Mouse (Mus musculus) embryonic facial prominence, embryonic 12.5 days (tissue): Measurements from ENCODE around the gene Map2. TPM values are rescaled to one million over a fixed set of nuclear protein-coding genes. Genes with fewer than 3 reads are reported as not detected.

ENCODE experiments used
- ATAC-seq: fragments of 200-750 bp; cut with Nextera tagmentation; 2 replicates; pipeline ENCODE4 v1.8.0; 2017; ENCODE audit not compliant: insufficient number of reproducible peaks, insufficient read depth, low FRiP score, low TSS enrichment
- H3K27ac ChIP-seq: fragments of 300-500 bp; sonication (generic); 2 replicates; pipeline ENCODE4 v1.5.1; 2016; ENCODE audit warnings: mild to moderate bottlenecking
- H3K27me3 ChIP-seq: fragments of 300-500 bp; sonication (generic); 2 replicates; pipeline ENCODE4 v1.6.1; 2016; ENCODE audit warnings: mild to moderate bottlenecking, moderate library complexity
- H3K36me3 ChIP-seq: fragments of 300-500 bp; sonication (generic); 2 replicates; pipeline ENCODE4 v1.6.1; 2016; ENCODE audit warnings: mild to moderate bottlenecking
- H3K4me1 ChIP-seq: fragments of 300-500 bp; sonication (generic); 2 replicates; pipeline ENCODE4 v1.6.1; 2016
- H3K4me2 ChIP-seq: fragments of 300-500 bp; sonication (generic); replicated peaks from 2 replicates; pipeline ENCODE4 v1.6.1; 2016; ENCODE audit warnings: mild to moderate bottlenecking, moderate library complexity
- H3K4me3 ChIP-seq: fragments of 300-500 bp; sonication (generic); 2 replicates; pipeline ENCODE4 v1.5.1; 2016; ENCODE audit warnings: mild to moderate bottlenecking
- H3K9ac ChIP-seq: fragments of 300-500 bp; sonication (generic); 2 replicates; pipeline ENCODE4 v1.6.1; 2016; ENCODE audit warnings: mild to moderate bottlenecking, moderate library complexity
- H3K9me3 ChIP-seq: fragments of 300-500 bp; sonication (generic); 2 replicates; pipeline ENCODE4 v1.6.1; 2016; ENCODE audit warnings: mild to moderate bottlenecking, moderate library complexity
- WGBS: fragments of 180-500 bp; shearing (Covaris S2); methylation state at CpG from one replicate; pipeline ENCODE4 v1.1.7; 2016; 5-methylcytosine and 5-hydroxymethylcytosine counted together
- polyA plus RNA-seq: library from polyadenylated mRNA; unstranded; fragments of >200 nt; fragmentation: Nextera tagmentation; extraction: Ambion mirVana; gene quantifications from 2 replicates; pipeline ENCODE4 v1.2.1, GENCODE M21; 2016

Gene Map2
- polyA plus RNA-seq, 1 experiment from 2014 or later, result 34.7 TPM

DNA sequence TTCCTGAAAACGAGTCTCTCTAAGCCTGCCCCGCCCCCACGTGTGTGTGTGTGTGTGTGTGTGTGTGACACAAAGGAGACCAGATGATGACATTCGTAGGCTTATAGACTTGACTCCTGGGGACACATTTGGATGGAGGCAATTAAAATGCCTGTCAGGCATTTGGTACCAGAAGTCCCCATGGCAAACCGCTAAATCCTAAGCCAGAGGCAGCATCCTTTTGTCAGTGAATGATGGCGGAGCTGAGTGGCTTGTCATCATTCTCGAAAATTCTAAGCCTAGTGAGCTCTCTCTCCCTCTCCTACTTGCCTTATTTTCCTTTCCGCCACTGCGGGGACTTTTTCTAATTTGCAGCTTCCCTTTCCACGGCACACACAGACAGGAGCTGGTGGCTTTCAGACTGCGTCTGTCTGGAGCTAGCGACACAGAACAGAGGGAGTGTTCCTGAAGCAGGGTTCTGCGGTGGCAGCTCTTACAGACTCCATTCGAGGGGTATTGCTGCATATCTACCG is 146.6 kb downstream of the Map2 start:
- Histone ChIP-seq H3K27ac (peak overlapping the region; percentile 54; the same call in 1 of the 2 replicates), H3K9ac (no peak overlapping the region), H3K36me3 (no peaks in the 10 kb centered on the region), H3K27me3 (no peaks in the 10 kb centered on the region), H3K4me2 (peak overlapping the region; percentile 40), H3K4me3 (peak overlapping the region; percentile 19; the same call in 1 of the 2 replicates), H3K9me3 (no peaks in the 10 kb centered on the region), H3K4me1 (0 out of 2 replicates have a peak, but pooled peaks cover 9% of the 10 kb centered on the region)
- WGBS, result 43% methylated on average over 15 of the region's 15 CpGs
- no peak for ATAC-seq

DNA sequence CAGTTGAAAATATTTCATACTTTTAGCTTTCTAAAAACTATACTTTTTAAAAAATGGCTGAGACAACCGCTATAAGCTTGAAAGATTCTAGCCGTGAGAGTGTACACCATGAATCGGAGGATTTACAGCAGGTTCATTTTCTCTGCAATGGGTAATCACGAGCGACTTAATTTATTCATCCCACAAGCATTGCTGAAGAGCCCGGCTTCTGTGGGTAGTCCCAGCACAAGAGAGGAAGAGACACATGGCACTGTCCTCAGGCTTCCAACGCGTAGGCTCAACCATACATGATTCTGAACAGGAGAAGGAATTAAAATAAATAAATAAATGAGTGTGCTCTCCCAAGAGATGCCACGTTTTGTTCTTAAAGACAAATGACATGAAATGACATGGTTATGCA is 148.4 kb downstream of the Map2 start:
- Histone ChIP-seq H3K36me3 (no peaks in the 10 kb centered on the region), H3K9ac (no peak overlapping the region), H3K4me2 (no peak overlapping the region), H3K9me3 (no peaks in the 10 kb centered on the region), H3K27me3 (no peaks in the 10 kb centered on the region), H3K27ac (no peak overlapping the region), H3K4me3 (no peak overlapping the region), H3K4me1 (0 out of 2 replicates have a peak, but pooled peaks cover 9% of the 10 kb centered on the region)
- ATAC-seq, result no peak
- 82% methylated on average over 9 of the region's 9 CpGs for WGBS

DNA sequence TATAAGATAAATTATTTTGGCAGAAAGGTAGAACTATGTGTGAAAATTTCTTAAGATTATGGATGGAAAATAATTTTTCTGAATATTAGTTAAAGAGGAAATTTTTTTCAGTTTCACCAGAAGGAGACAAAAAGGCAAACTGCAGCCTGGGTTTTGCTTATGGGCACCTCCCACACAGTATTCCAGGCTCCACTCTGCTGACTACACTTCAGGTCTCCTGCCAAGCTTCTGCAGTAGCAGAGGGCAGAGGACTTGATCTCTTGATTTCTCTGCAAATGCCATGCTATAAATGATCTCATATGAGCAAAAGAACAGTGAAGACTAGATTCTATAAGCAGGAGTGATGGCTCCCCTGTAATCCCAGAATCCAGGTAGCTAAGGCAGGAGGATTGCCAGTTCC is 149.9 kb downstream of the Map2 start:
- H3K4me3 ChIP-seq, result no peak overlapping the region
- H3K27ac ChIP-seq, result no peak overlapping the region
- no peak for ATAC-seq
- H3K36me3 ChIP-seq, result no peaks in the 10 kb centered on the region
- H3K4me1 ChIP-seq, result 0 out of 2 replicates have a peak, but pooled peaks cover 9% of the 10 kb centered on the region
- H3K4me2 ChIP-seq, result no peak overlapping the region
- H3K27me3 ChIP-seq, result no peaks in the 10 kb centered on the region
- no peaks in the 10 kb centered on the region for H3K9me3 ChIP-seq
- H3K9ac ChIP-seq, result no peak overlapping the region

DNA sequence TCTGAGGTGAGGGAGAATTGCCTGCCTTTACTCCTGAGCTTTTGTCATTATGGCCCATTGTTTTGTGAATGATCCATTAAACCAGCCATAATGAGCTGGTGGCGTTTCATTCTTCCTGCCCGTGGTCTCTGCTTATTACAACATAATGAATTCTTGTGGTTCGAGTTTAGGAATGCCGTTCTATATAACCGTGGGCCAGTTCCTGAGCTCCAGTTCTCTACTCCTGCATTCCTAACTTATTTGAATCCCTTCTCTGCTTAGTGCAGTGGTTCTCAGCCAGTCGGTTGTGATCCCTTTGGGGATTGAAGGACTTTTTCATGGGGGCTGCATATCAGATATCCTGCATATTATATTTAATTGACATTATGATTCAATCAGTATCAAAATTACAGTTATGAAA is 153.9 kb downstream of the Map2 start:
- no peak for ATAC-seq
- 33% methylated on average over 6 of the region's 6 CpGs for WGBS
- H3K4me3 ChIP-seq, result no peak overlapping the region

DNA sequence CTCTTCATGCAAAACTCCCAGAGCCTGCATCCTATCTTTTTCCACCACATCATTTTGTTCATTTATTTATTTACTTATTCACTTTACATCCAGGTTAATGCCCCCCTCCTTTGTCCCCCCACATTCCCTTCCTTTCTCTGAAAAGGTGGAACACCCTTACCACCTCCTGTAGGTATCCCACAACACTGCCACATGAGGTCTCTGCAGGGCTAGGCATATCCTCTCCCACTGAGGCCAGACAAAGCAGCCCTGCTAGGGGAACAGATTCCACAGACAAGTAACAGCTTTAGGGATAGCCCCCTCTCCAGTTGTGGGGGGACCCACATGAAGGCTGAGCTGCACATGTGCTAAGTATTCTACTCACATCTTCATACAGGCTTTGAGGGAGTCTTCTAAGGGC is 154.5 kb downstream of the Map2 start:
- H3K9me3 ChIP-seq, result no peaks in the 10 kb centered on the region
- H3K27ac ChIP-seq, result no peak overlapping the region
- no peak for ATAC-seq
- H3K4me2 ChIP-seq, result no peak overlapping the region
- H3K27me3 ChIP-seq, result no peaks in the 10 kb centered on the region
- no peaks in the 10 kb centered on the region for H3K36me3 ChIP-seq
- H3K4me1 ChIP-seq, result no peaks in the 10 kb centered on the region
- H3K9ac ChIP-seq, result no peak overlapping the region
- no peak overlapping the region for H3K4me3 ChIP-seq

More for the DNA sequence above, 153.9 kb downstream of the Map2 start:
- Histone ChIP-seq H3K36me3 (no peaks in the 10 kb centered on the region), H3K27me3 (no peaks in the 10 kb centered on the region), H3K4me2 (no peak overlapping the region), H3K9me3 (no peaks in the 10 kb centered on the region), H3K4me1 (no peaks in the 10 kb centered on the region), H3K9ac (no peak overlapping the region), H3K27ac (no peak overlapping the region)

DNA sequence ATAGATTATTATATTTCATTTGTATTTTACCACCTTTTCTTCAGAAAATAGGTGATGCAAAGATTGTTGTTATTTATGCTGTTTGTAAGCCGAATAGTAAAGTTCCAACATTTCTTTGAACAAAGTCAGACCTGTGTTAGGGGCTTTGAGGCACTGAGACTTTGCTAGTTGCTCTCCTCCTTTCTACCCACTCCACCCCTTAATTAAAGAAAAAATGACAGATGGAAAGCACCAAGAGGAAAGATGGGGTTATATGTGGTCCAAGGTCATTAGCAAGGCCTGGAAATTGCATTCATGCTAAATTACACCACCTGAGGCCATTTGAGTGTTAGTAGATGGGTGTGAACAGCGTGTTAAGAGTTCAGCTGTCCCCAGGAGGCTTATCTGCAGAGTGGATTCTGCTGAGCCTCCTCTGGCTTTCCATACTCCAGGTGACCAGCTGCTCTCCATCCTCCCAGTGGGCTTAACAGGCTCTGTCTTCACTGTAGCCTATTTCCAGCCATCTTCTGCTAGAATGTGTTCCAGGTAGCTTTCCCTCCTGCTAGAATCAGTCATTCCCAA is 160.7 kb downstream of the Map2 start:
- H3K4me3 ChIP-seq, result no peak overlapping the region
- H3K9ac ChIP-seq, result no peak overlapping the region
- H3K36me3 ChIP-seq, result no peaks in the 10 kb centered on the region
- 67% methylated on average over 2 of the region's 2 CpGs for WGBS
- H3K4me1 ChIP-seq, result no peaks in the 10 kb centered on the region
- H3K9me3 ChIP-seq, result no peaks in the 10 kb centered on the region
- H3K27ac ChIP-seq, result no peak overlapping the region
- peak; percentile 56; the same call in 1 of the 2 replicates for ATAC-seq
- no peaks in the 10 kb centered on the region for H3K27me3 ChIP-seq
- no peak overlapping the region for H3K4me2 ChIP-seq

DNA sequence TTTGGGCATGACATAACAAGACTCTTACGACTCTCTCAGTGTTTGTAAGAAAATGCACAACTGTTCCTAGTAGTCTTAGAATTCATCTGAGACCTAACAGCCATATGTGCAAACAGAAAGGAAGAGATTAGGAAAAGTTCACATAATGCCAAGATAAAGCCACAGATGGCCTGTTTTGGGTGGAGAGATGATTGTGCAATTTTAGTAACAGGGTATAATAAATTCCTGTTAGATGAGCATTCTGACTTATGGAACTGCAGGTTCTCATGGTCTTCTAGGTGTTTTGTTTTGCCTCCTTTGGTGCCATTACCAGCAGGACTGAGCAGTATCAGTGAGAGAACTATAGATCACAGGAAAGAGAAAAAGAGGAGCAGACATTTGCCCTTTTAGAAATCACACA is 164.1 kb downstream of the Map2 start:
- Histone ChIP-seq H3K4me3 (no peak overlapping the region), H3K9me3 (no peaks in the 10 kb centered on the region), H3K4me1 (no peaks in the 10 kb centered on the region), H3K27ac (no peak overlapping the region), H3K27me3 (no peaks in the 10 kb centered on the region), H3K9ac (no peak overlapping the region), H3K36me3 (no peaks in the 10 kb centered on the region), H3K4me2 (no peak overlapping the region)
- WGBS, result 81% methylated on average over 1 of the region's 1 CpGs
- no peak for ATAC-seq

DNA sequence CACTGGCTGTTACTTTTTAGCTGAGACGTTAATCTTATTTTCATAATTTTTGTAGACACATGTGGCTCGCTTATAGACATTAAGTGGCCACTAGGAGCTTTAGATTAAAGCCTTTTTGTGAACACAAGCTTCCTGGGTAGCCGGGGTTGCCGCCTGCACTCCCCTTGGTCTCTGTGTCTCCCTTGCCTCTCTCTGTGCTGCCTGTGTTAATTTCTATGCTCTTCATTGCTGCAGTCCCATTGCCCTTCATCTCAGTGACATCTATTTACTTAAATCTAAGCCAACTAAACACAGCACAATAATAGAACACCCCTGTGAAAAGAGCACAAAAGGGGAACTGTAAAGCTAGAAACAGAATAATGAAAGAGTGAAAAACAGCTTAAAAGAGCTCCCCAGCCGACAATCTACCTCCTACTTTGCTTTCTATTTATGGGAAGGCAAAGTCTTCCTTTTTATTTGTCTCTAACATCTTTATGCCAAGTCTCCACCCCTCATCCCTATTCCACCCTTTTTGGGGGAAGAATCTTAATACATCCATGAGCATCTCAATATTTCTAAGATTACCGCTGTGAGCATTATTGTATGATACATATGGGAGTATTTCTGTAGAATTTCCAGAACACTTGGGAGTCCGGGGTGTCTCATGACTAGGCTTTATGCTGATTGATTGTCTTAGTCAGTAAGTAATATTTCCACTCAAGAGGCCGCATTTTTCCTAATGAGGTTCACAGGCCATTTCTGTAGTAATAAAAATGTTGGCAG is 173.5 kb downstream of the Map2 start:
- no peak overlapping the region for H3K27ac ChIP-seq
- WGBS, result 59% methylated on average over 8 of the region's 8 CpGs
- no peaks in the 10 kb centered on the region for H3K27me3 ChIP-seq
- no peaks in the 10 kb centered on the region for H3K4me1 ChIP-seq
- no peaks in the 10 kb centered on the region for H3K9me3 ChIP-seq
- H3K36me3 ChIP-seq, result no peaks in the 10 kb centered on the region
- H3K9ac ChIP-seq, result no peak overlapping the region
- H3K4me3 ChIP-seq, result no peak overlapping the region
- no peak overlapping the region for H3K4me2 ChIP-seq
- ATAC-seq, result no peak

DNA sequence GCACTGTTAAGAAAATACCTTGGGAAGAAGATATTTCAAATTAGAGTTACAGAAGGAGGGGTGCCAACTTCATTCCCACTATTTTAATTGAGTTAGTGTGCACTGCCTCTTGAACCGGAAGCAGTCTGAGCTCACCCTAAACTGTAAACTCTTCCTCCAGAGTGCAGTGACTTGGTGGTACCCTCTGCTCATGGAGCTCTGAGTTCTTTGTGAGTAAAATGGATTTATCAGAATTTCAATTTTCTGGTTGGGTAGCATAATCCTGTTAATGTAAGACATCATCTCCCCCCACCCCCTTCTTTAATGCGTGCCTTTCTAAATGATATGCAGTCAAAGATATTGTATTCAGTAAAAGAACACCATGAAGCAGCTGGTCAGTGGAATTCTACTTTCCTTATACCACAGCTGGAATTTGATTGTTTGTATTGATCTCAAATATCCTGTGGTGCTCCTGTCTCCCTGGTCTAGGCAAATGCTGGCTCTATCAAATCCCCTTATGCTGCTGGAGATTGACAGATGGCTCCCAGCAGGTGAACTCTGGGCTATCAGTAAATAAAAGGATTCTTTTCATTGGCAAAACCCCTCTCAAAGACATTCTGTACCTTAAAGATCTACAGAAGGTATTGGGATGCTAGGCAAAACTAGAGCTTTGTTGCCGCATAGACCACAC is 174.2 kb downstream of the Map2 start:
- Histone ChIP-seq H3K9ac (no peak overlapping the region), H3K4me3 (no peak overlapping the region), H3K4me1 (no peaks in the 10 kb centered on the region), H3K27ac (no peak overlapping the region), H3K27me3 (no peaks in the 10 kb centered on the region), H3K4me2 (no peak overlapping the region), H3K9me3 (no peaks in the 10 kb centered on the region), H3K36me3 (no peaks in the 10 kb centered on the region)
- 55% methylated on average over 3 of the region's 3 CpGs for WGBS
- ATAC-seq, result no peak

DNA sequence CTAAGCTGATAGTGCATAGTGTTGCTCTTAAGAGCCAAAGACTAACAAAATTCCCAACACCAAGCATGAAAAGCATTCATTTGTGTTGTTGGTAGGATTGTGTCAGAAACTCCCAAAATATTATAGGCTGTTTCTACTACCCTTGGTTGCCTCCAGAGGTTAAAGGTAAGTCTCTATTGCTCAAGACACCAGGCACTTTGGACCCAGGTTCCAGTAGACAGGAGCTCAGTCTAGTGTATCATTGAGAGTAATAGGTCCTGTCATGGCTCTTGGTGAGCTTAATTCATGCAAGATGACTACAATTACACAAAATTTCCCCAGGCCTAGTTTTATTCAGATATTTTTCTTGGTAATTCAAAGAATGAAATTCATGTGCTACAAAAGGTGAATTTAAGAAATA is 176.3 kb downstream of the Map2 start:
- no peak overlapping the region for H3K4me2 ChIP-seq
- no peak for ATAC-seq

DNA sequence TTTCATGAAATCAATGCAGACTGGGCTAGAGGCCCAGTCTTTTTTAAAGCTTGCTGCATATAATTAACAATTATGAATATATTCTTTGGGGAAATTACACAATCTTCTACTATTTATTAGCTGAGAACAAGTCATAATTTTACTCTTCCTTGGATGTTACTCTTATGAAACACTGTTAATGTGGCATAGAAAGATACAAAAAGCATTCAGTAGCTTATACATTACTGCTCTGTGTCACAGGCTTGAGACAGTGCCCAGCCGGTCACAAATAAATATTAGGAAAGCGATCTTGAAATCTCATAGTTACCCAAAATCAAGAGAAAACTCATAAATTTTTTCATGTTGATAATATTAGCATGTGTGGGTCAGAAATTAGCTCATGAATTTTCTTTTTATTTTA is 186.7 kb downstream of the Map2 start:
- Histone ChIP-seq H3K9ac (no peak overlapping the region), H3K4me1 (no peaks in the 10 kb centered on the region), H3K27ac (no peak overlapping the region), H3K27me3 (no peaks in the 10 kb centered on the region), H3K9me3 (no peaks in the 10 kb centered on the region), H3K4me3 (no peak overlapping the region), H3K4me2 (no peak overlapping the region), H3K36me3 (no peaks in the 10 kb centered on the region)
- ATAC-seq, result no peak
- 97% methylated on average over 2 of the region's 2 CpGs for WGBS

More for the DNA sequence above, 176.3 kb downstream of the Map2 start:
- no peaks in the 10 kb centered on the region for H3K9me3 ChIP-seq
- no peaks in the 10 kb centered on the region for H3K27me3 ChIP-seq
- no peaks in the 10 kb centered on the region for H3K36me3 ChIP-seq
- H3K4me3 ChIP-seq, result no peak overlapping the region
- H3K27ac ChIP-seq, result no peak overlapping the region
- no peaks in the 10 kb centered on the region for H3K4me1 ChIP-seq
- no peak overlapping the region for H3K9ac ChIP-seq

DNA sequence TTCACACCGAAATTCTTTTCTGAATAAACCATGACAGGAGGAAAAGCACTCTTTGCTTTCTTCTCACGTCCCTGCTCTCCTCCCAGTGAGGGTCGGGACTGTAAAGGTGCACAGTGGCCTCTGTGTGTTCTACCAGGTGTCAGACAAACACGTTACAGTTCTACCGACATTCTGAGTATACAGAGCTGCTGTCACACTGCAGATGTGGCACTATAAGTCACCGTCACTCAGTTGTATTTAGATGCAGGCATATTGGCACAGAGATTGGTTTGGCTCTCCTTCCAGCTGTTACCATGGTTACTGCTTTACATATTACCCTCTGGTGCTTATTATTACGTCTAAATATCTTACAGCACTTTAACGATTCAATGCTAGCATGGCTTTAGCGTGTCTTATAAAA is 188.2 kb downstream of the Map2 start:
- no peak for ATAC-seq
- no peak overlapping the region for H3K9ac ChIP-seq
- H3K27ac ChIP-seq, result no peak overlapping the region
- no peak overlapping the region for H3K4me2 ChIP-seq
- no peaks in the 10 kb centered on the region for H3K27me3 ChIP-seq
- H3K36me3 ChIP-seq, result no peaks in the 10 kb centered on the region
- no peaks in the 10 kb centered on the region for H3K9me3 ChIP-seq
- H3K4me1 ChIP-seq, result no peaks in the 10 kb centered on the region
- H3K4me3 ChIP-seq, result no peak overlapping the region
- 78% methylated on average over 9 of the region's 9 CpGs for WGBS
